Mouse (Mus musculus) testis, adult 2 months (tissue): ENCODE data around the gene Ppil3.

Experiments used
- CTCF ChIP-seq: fragments of 200-500 bp; IDR thresholded peaks from 2 replicates; pipeline ENCODE4 v1.5.1; 2012; ENCODE audit warnings: low read depth, mild to moderate bottlenecking, inconsistent platforms, low read length, moderate library complexity; ENCODE audit not compliant: control insufficient read depth, insufficient read depth, insufficient replicate concordance
- POLR2A ChIP-seq: fragments of 200-500 bp; IDR thresholded peaks from 2 replicates; pipeline ENCODE4 v1.6.1; 2012; ENCODE audit warnings: low read depth, mild to moderate bottlenecking, inconsistent platforms, low read length, moderate library complexity; ENCODE audit not compliant: control insufficient read depth

- no peak for TF ChIP-seq CTCF
- no peak for TF ChIP-seq POLR2A
Measured at GRCm38 (mm10) chr1:58445861-58446260, 575 bp upstream of the Ppil3 start.
